Mouse (Mus musculus) lung, postnatal 0 days (tissue): ENCODE data around the gene Cldn11. TPM values are rescaled to one million over a fixed set of nuclear protein-coding genes. Genes with fewer than 3 reads are reported as not detected.
A peak's percentile ranks its signal among the peaks of the same experiment; 100 is the strongest.

Experiments used
- ATAC-seq: fragments of 200-750 bp; cut with Nextera tagmentation; 2 replicates; pipeline ENCODE4 v1.8.0; 2017; ENCODE audit warnings: moderate library complexity
- DNase-seq: peaks from one replicate; pipeline ENCODE4 v3.0.0-alpha.2; 2016; ENCODE audit warnings: low spot score
- H3K27ac ChIP-seq: fragments of 300-500 bp; sonication (generic); 2 replicates; pipeline ENCODE4 v1.5.1; 2014; ENCODE audit warnings: antibody characterized with exemption, mild to moderate bottlenecking, low read length, mixed read lengths
- H3K27me3 ChIP-seq: fragments of 300-500 bp; sonication (generic); replicated peaks from 2 replicates; pipeline ENCODE4 v1.6.1; 2014; ENCODE audit warnings: low read length, mixed read lengths; ENCODE audit not compliant: insufficient read depth
- H3K36me3 ChIP-seq: fragments of 300-500 bp; sonication (generic); 2 replicates; pipeline ENCODE4 v1.6.1; 2014; ENCODE audit warnings: low read length, mixed read lengths; ENCODE audit not compliant: insufficient read depth
- H3K4me1 ChIP-seq: fragments of 300-500 bp; sonication (generic); 2 replicates; pipeline ENCODE4 v1.6.1; 2014; ENCODE audit warnings: antibody characterized with exemption, low read depth, low read length, mixed read lengths; ENCODE audit not compliant: insufficient read depth
- H3K4me2 ChIP-seq: fragments of 300-500 bp; sonication (generic); replicated peaks from 2 replicates; pipeline ENCODE4 v1.6.1; 2014; ENCODE audit warnings: low read depth, mild to moderate bottlenecking, low read length, moderate library complexity, mixed read lengths
- H3K4me3 ChIP-seq: fragments of 300-500 bp; sonication (generic); 2 replicates; pipeline ENCODE4 v1.5.1; 2014; ENCODE audit warnings: low read depth, low read length
- H3K9ac ChIP-seq: fragments of 300-500 bp; sonication (generic); replicated peaks from 2 replicates; pipeline ENCODE4 v1.6.1; 2014; ENCODE audit warnings: low read depth, mild to moderate bottlenecking
- H3K9me3 ChIP-seq: fragments of 300-500 bp; sonication (generic); 2 replicates; pipeline ENCODE4 v1.6.1; 2016; ENCODE audit warnings: low read length, mixed read lengths
- CTCF ChIP-seq: IDR thresholded peaks from 2 replicates; pipeline ENCODE4 v1.5.1; 2016; ENCODE audit warnings: antibody characterized with exemption, mild to moderate bottlenecking
- EP300 ChIP-seq: IDR thresholded peaks from 2 replicates; pipeline ENCODE4 v1.6.1; 2016; ENCODE audit warnings: antibody characterized with exemption, mild to moderate bottlenecking, control low read depth
- WGBS: fragments of 180-500 bp; shearing (Covaris S2); extraction: QIAGEN DNeasy Blood & Tissue Kit; methylation state at CpG from one replicate; pipeline ENCODE4 v1.1.7; 2014; 5-methylcytosine and 5-hydroxymethylcytosine counted together
- polyA plus RNA-seq: library from polyadenylated mRNA; unstranded; fragments of >200 nt; fragmentation: Nextera tagmentation; extraction: Ambion mirVana; gene quantifications from 2 replicates; pipeline ENCODE4 v1.2.1, GENCODE M21; 2015

Cldn11 gene
- 1.3 and 2.2 TPM in 2 replicates for polyA plus RNA-seq

- Histone ChIP-seq H3K36me3 (no peaks in the 10 kb centered on the region), H3K9ac (no peak within 1 kb of the TSS), H3K4me3 (peak within 1 kb of the TSS; percentile 22), H3K27ac (no peak within 1 kb of the TSS), H3K4me1 (no peaks in the 10 kb centered on the region), H3K9me3 (no peaks in the 10 kb centered on the region), H3K4me2 (peak within 1 kb of the TSS; percentile 56), H3K27me3 (0 out of 2 replicates have a peak, but pooled peaks cover 4% of the 10 kb centered on the region)
- DNase-seq (peak; percentile 58), ATAC-seq (peak; percentile 80)
- WGBS, result 1% methylated on average over 32 of the region's 33 CpGs
- TF ChIP-seq CTCF, result no peak
- no peak for TF ChIP-seq EP300
Measured at GRCm38 (mm10) chr3:31149706-31150105, at the start of gene Cldn11. Gene Cldn11, plus strand, starts transcription at chr3:31149920.

GRCm38 (mm10) chr3:31100026-31100425 is 49.7 kb upstream of the Cldn11 start:
- peak overlapping the region; percentile 12; the same call in 1 of the 2 replicates for H3K4me3 ChIP-seq
- ATAC-seq (no peak), DNase-seq (no peak)
- WGBS, result 59% methylated on average over 5 of the region's 5 CpGs
- no peaks in the 10 kb centered on the region for H3K36me3 ChIP-seq
- no peak overlapping the region for H3K27ac ChIP-seq
- peak overlapping the region; percentile 25; the same call in 1 of the 2 replicates for H3K4me2 ChIP-seq
- H3K4me1 ChIP-seq, result peaks cover 10% of the 10 kb centered on the region; the same call in 1 of the 2 replicates
- no peaks in the 10 kb centered on the region for H3K9me3 ChIP-seq
- TF ChIP-seq EP300 (no peak), CTCF (no peak)
- no peak overlapping the region for H3K9ac ChIP-seq
- no peaks in the 10 kb centered on the region for H3K27me3 ChIP-seq

- peaks cover 10% of the 10 kb centered on the region; the same call in 1 of the 2 replicates for H3K4me1 ChIP-seq
- no peaks in the 10 kb centered on the region for H3K36me3 ChIP-seq
- no peak for TF ChIP-seq CTCF
- no peak for TF ChIP-seq EP300
- no peaks in the 10 kb centered on the region for H3K27me3 ChIP-seq
- ATAC-seq (no peak), DNase-seq (no peak)
- no peak overlapping the region for H3K27ac ChIP-seq
- no peak overlapping the region for H3K4me3 ChIP-seq
- 0 out of 2 replicates have a peak overlapping the region, but pooled peaks have one; percentile 1 for H3K4me2 ChIP-seq
- 80% methylated on average over 3 of the region's 3 CpGs for WGBS
- no peak overlapping the region for H3K9ac ChIP-seq
- H3K9me3 ChIP-seq, result no peaks in the 10 kb centered on the region
Measured at GRCm38 (mm10) chr3:31100802-31101201, 48.9 kb upstream of the Cldn11 start.

GRCm38 (mm10) chr3:31104936-31105335 is 44.8 kb upstream of the Cldn11 start:
- ATAC-seq (peak; percentile 20), DNase-seq (peak; percentile 75)
- Histone ChIP-seq H3K9ac (no peak overlapping the region), H3K4me2 (no peak overlapping the region), H3K9me3 (no peaks in the 10 kb centered on the region), H3K4me3 (no peak overlapping the region), H3K4me1 (peaks cover 9% of the 10 kb centered on the region; the same call in 1 of the 2 replicates), H3K36me3 (no peaks in the 10 kb centered on the region), H3K27me3 (no peaks in the 10 kb centered on the region), H3K27ac (no peak overlapping the region)
- TF ChIP-seq CTCF (no peak), EP300 (no peak)
- WGBS, result 47% methylated on average over 6 of the region's 6 CpGs

- H3K27ac ChIP-seq, result no peak overlapping the region
- peak; percentile 19 for DNase-seq
- no peak overlapping the region for H3K9ac ChIP-seq
- ATAC-seq, result no peak
- TF ChIP-seq EP300, result no peak
- peaks cover 9% of the 10 kb centered on the region; the same call in 1 of the 2 replicates for H3K4me1 ChIP-seq
- H3K27me3 ChIP-seq, result no peaks in the 10 kb centered on the region
- no peak overlapping the region for H3K4me2 ChIP-seq
- H3K36me3 ChIP-seq, result no peaks in the 10 kb centered on the region
- no peaks in the 10 kb centered on the region for H3K9me3 ChIP-seq
- no peak overlapping the region for H3K4me3 ChIP-seq
- WGBS, result 75% methylated on average over 6 of the region's 6 CpGs
Measured at GRCm38 (mm10) chr3:31106597-31106996, 43.1 kb upstream of the Cldn11 start.

GRCm38 (mm10) chr3:31107674-31108073 is 42.0 kb upstream of the Cldn11 start:
- H3K4me3 ChIP-seq, result no peak overlapping the region
- no peaks in the 10 kb centered on the region for H3K9me3 ChIP-seq
- WGBS, result 47% methylated on average over 4 of the region's 4 CpGs
- H3K27me3 ChIP-seq, result no peaks in the 10 kb centered on the region
- ATAC-seq (peak; percentile 87), DNase-seq (peak; percentile 83)
- H3K36me3 ChIP-seq, result no peaks in the 10 kb centered on the region
- H3K4me1 ChIP-seq, result peaks cover 9% of the 10 kb centered on the region; the same call in 1 of the 2 replicates
- TF ChIP-seq EP300, result 0 out of 2 replicates have a peak, but pooled peaks have one; percentile 48
- TF ChIP-seq CTCF, result no peak
- no peak overlapping the region for H3K4me2 ChIP-seq
- H3K27ac ChIP-seq, result no peak overlapping the region
- H3K9ac ChIP-seq, result no peak overlapping the region
